Mouse (Mus musculus) cortical plate, adult 2 months (tissue): ENCODE data around the gene Itga9.

Experiments used
- CTCF ChIP-seq: fragments of 200-500 bp; IDR thresholded peaks from 2 replicates; pipeline ENCODE4 v1.5.1; 2011; ENCODE audit warnings: mild to moderate bottlenecking, control low read depth, low read length; ENCODE audit not compliant: insufficient read depth; ENCODE audit errors: extremely low read depth
- POLR2A ChIP-seq: fragments of 200-500 bp; IDR thresholded peaks from 2 replicates; pipeline ENCODE4 v1.6.1; 2011; ENCODE audit warnings: mild to moderate bottlenecking, low read length, control low read depth; ENCODE audit not compliant: insufficient read depth; ENCODE audit errors: extremely low read depth

GRCm38 (mm10) chr9:118761953-118762590 lies 155.6 kb downstream of the Itga9 start:
- TF ChIP-seq CTCF = no peak
- no peak for TF ChIP-seq POLR2A
